In genomic region chrX:85496943-85497342, GRCm38 (mm10) we compare ENCODE assay signal across 11 mouse cellular contexts.
DNase-seq lines count a peak whose midpoint lies in the region; ATAC-seq and TF ChIP-seq lines count a peak whose summit lies in the region.
"Had no signal": no experiment of that assay in that cellular context is flagged by ENCODE, and none has a peak within 500 bp of the region (broad histone marks: within the 10 kb centered on the region; RNA-seq: fewer than 3 reads in every experiment).

No protein-coding gene starts in this region.

- no peaks in the 10 kb centered on the region for H3K4me1 ChIP-seq in heart, adult 2 months (ENCODE audit: control insufficient read depth, insufficient read depth, low read length)
- no peaks in the 10 kb centered on the region for H3K4me1 ChIP-seq in lung, embryonic 14.5 days (ENCODE audit: insufficient read depth)
- H3K4me1 ChIP-seq: forebrain, embryonic 12.5 days; liver, embryonic 15.5 days had no signal

- DNase-seq in heart, adult 2 months, result no peak
- DNase-seq in heart, adult 11 months, result no peak
- no peak for DNase-seq in lung, embryonic 14.5 days
- no peak for DNase-seq in lung, postnatal 4 days
- DNase-seq in R1 (ENCODE audit: low read depth, low spot score), result peak; percentile 0
- peak; percentile 9 to 43 for DNase-seq in kidney, postnatal 36 days
- no peak for DNase-seq in spleen, adult 12 weeks (ENCODE audit: low spot score)
- DNase-seq: gastrocnemius, postnatal 14 days; midbrain, embryonic 14.5 days had no signal

- no peak overlapping the region for H3K4me2 ChIP-seq in lung, embryonic 14.5 days
- H3K4me2 ChIP-seq: forebrain, embryonic 12.5 days; liver, embryonic 15.5 days had no signal

- no peak overlapping the region for H3K4me3 ChIP-seq in heart, adult 2 months
- H3K4me3 ChIP-seq in lung, embryonic 14.5 days (ENCODE audit: low read depth, low read length), result no peak overlapping the region
- H3K4me3 ChIP-seq: forebrain, embryonic 12.5 days; liver, embryonic 15.5 days had no signal

- H3K9ac ChIP-seq in heart, adult 2 months (ENCODE audit: low read depth, low read length), result no peak overlapping the region
- H3K9ac ChIP-seq in lung, embryonic 14.5 days, result no peak overlapping the region
- H3K9ac ChIP-seq: forebrain, embryonic 12.5 days; liver, embryonic 15.5 days had no signal

- no peak for ATAC-seq in lung, embryonic 14.5 days (ENCODE audit: insufficient read depth)

- no peaks in the 10 kb centered on the region for H3K27me3 ChIP-seq in heart, adult 2 months (ENCODE audit: control insufficient read depth, insufficient read depth, low read length)
- H3K27me3 ChIP-seq in lung, embryonic 14.5 days (ENCODE audit: insufficient read depth, low read length), result no peaks in the 10 kb centered on the region
- H3K27me3 ChIP-seq: forebrain, embryonic 12.5 days; liver, embryonic 15.5 days had no signal

- WGBS in heart, adult 2 months, result 78% methylated on average over 1 of the region's 1 CpGs
- WGBS in lung, embryonic 14.5 days, result 71% methylated on average over 1 of the region's 1 CpGs

- no peaks in the 10 kb centered on the region for H3K36me3 ChIP-seq in heart, adult 2 months (ENCODE audit: control insufficient read depth, insufficient read depth, low read length)
- H3K36me3 ChIP-seq in lung, embryonic 14.5 days (ENCODE audit: insufficient read depth), result no peaks in the 10 kb centered on the region
- H3K36me3 ChIP-seq: forebrain, embryonic 12.5 days; liver, embryonic 15.5 days had no signal

- TF ChIP-seq CTCF in heart, adult 2 months (IDR thresholded peaks at IDR 0.05), result peak; percentile 51
- TF ChIP-seq CTCF in lung, embryonic 14.5 days (IDR thresholded peaks at IDR 0.05; ENCODE audit: low read depth), result peak; percentile 16; the same call in 1 of the 2 replicates

- TF ChIP-seq POLR2A in heart, adult 2 months (IDR thresholded peaks at IDR 0.05; ENCODE audit: insufficient read depth, low read depth, low read length), result no peak

- TF ChIP-seq EP300 in heart, adult 2 months (IDR thresholded peaks at IDR 0.05; ENCODE audit: insufficient read depth, low read depth, low read length), result no peak

- no peaks in the 10 kb centered on the region for H3K79me2 ChIP-seq in heart, adult 2 months (replicated peaks; ENCODE audit: control insufficient read depth, insufficient read depth, low read length)

- intact Hi-C loops in heart, adult 2 months (cut with DNase I), result no loop called here

- no peak overlapping the region for H3K27ac ChIP-seq in heart, adult 2 months
- no peak overlapping the region for H3K27ac ChIP-seq in lung, embryonic 14.5 days (ENCODE audit: low read depth)
- H3K27ac ChIP-seq: forebrain, embryonic 12.5 days; liver, embryonic 15.5 days had no signal

- no peaks in the 10 kb centered on the region for H3K9me3 ChIP-seq in lung, embryonic 14.5 days (ENCODE audit: low read depth, low read length)
- H3K9me3 ChIP-seq: forebrain, embryonic 12.5 days; liver, embryonic 15.5 days had no signal

Comparison
In these comparisons a context has a peak if more than half of its experiments do, and no peak if none do; other contexts are left out.
1. DNase-seq: peak in R1 (single experiment) and kidney, postnatal 36 days (2 of 2); none in heart, adult 2 months (0 of 2), heart, adult 11 months (single experiment), lung, embryonic 14.5 days (single experiment), lung, postnatal 4 days (0 of 2) and spleen, adult 12 weeks (single experiment).